Mouse (Mus musculus) layer of hippocampus, adult 6 months (tissue): Measurements from ENCODE around the gene Otol1. TPM values are rescaled to one million over a fixed set of nuclear protein-coding genes. Genes with fewer than 3 reads are reported as not detected.

Experiments used
- long read RNA-seq, 2 experiments: library from polyadenylated mRNA; unstranded; transcript quantifications; one replicate each; pipeline ENCODE4 v2.0.0; 2019 to 2020
- polyA plus RNA-seq: library from polyadenylated mRNA; unstranded; fragments of <200 nt; fragmentation: Nextera tagmentation; gene quantifications from 2 replicates; pipeline ENCODE4 v1.2.3, GENCODE M21; 2021

Otol1 gene
- not detected in 2 replicates for polyA plus RNA-seq
- long read RNA-seq, experiment 1, result 0 reads
- long read RNA-seq, experiment 2, result 0 reads

DNA sequence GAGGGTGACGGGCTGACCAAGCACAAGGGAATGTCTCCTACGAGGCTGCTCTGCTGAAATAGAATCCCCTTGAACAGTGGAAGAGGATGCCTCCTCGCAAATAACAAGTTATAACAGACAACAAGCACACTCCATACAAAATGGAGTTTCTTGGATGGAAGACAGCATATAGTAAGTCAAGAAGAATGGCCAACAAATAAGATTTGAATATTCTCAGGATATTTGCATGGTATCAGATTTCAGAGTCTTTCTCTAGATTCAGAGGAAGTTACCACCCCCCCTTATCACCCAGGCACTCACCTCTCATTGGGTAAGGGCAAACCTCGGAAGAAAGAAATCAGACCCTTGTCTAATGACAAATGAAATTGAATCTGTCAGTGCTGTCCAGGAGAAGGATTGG lies at the start of gene Otol1:
Gene Otol1 (plus strand): TSS at position 301 of the 400 bp plus-strand sequence.

Other genes starting within 250 kb of the Otol1 start
- gene Sptssb, start 147.7 kb upstream of the Otol1 start, polyA plus RNA-seq, result 0.97 and 1.9 TPM in 2 replicates